Mouse (Mus musculus) mammary gland, adult 2 months (tissue): ENCODE measurements around the gene Psen2. TPM values are rescaled to one million over a fixed set of nuclear protein-coding genes. Genes with fewer than 3 reads are reported as not detected.

ENCODE experiments used
- polyA plus RNA-seq: library from polyadenylated mRNA; depleted of rRNA; stranded (reverse); fragments of >200 nt; gene quantifications from 2 replicates; pipeline ENCODE4 v1.2.3, GENCODE M21; 2012; ENCODE audit warnings: low replicate concordance; rRNA removed

Gene Psen2
- polyA plus RNA-seq = 120 and 122 TPM in 2 replicates

GRCm38 (mm10) chr1:180263364-180263997, at the start of gene Psen2:
Gene Psen2 (minus strand): TSS chr1:180263438.

GRCm38 (mm10) chr1:180198959-180199714, 64.1 kb downstream of the Psen2 start, which contains the start of gene Coq8a:
Gene Coq8a (minus strand): TSS chr1:180199602.

Other genes with a start within 250 kb of the Psen2 start
- gene Coq8a, start 63.8 kb downstream of the Psen2 start, polyA plus RNA-seq = 57.3 and 344 TPM in 2 replicates
- 22.4 and 30.3 TPM in 2 replicates for gene Itpkb, start 67.0 kb upstream of the Psen2 start, polyA plus RNA-seq
- gene Stum, start 220.1 kb upstream of the Psen2 start, polyA plus RNA-seq = 0.93 and 3.6 TPM in 2 replicates